33 mouse cellular contexts compared by ENCODE assay signal in the genomic region with DNA sequence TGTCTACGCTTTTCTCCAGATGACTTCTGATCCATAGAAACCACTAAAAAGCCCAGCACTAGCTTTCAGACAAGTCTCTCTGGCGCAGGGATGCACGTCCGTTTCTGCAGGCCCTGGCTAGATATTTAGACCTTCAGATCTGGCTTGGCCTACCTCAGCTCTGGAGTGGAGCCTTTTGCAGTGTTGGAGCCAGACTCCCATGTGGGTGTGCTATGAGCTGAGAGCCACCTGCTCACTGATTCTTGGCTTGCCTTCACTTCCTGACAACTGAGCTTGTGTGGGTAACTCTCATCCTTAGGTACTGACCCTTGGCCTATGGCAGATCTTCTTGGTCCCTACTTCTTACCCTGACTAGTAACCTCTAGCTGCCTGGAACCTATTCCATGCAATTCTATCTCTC. TPM values are rescaled to one million over a fixed set of nuclear protein-coding genes. Genes with fewer than 3 reads are reported as not detected.
DNase-seq lines count a peak whose midpoint lies in the region; ATAC-seq and TF ChIP-seq lines count a peak whose summit lies in the region.
"Had no signal": no experiment of that assay in that cellular context is flagged by ENCODE, and none has a peak within 500 bp of the region (broad histone marks: within the 10 kb centered on the region; RNA-seq: fewer than 3 reads in every experiment).

No protein-coding gene starts in this region.

- no peak for TF ChIP-seq CTCF in cerebellum, adult 2 months (IDR thresholded peaks at IDR 0.05; ENCODE audit: borderline replicate concordance, insufficient read depth, low read depth, low read length)

- H3K27ac ChIP-seq in cerebellum, adult 2 months (ENCODE audit: insufficient read depth, low read length): no peak overlapping the region
- H3K27ac ChIP-seq: heart, embryonic 15.5 days; hindbrain, embryonic 12.5 days; hindbrain, postnatal 0 days; intestine, embryonic 15.5 days; layer of hippocampus, adult 2 months; limb, embryonic 13.5 days; liver, embryonic 13.5 days; midbrain, embryonic 10.5 days; midbrain, embryonic 15.5 days; neural tube, embryonic 15.5 days had no signal

- DNase-seq in cerebellum, postnatal 4 days (ENCODE audit: low spot score in 2 of 2): no peak
- peak; percentile 60 to 81 for DNase-seq in cerebellum, adult 2 months
- DNase-seq in cerebellum, postnatal 14 days: peak; percentile 29 to 60
- peak; percentile 67 for DNase-seq in gastrocnemius, postnatal 25 days
- DNase-seq in lung, postnatal 10 days: no peak
- DNase-seq in layer of hippocampus, postnatal 14 days (ENCODE audit: low spot score in 2 of 2): no peak
- no peak for DNase-seq in urinary bladder, postnatal 14 days (ENCODE audit: low spot score)
- DNase-seq: adrenal gland, adult 2 months; adrenal gland, postnatal 36 days; heart, postnatal 36 days; kidney, adult 2 months; kidney, postnatal 36 days; liver, embryonic 13.5 days; lung, adult 2 months; lung, postnatal 14 days; retina, postnatal 1 day; right cerebral cortex, postnatal 14 days; thymus, adult 2 months; thymus, postnatal 36 days had no signal

- 41% methylated on average over 4 of the region's 4 CpGs for WGBS in cerebellum, adult 2 months

- no peaks in the 10 kb centered on the region for H3K27me3 ChIP-seq in cerebellum, adult 2 months (ENCODE audit: control insufficient read depth, insufficient read depth, low read length)
- H3K27me3 ChIP-seq: CH12.LX; heart, embryonic 15.5 days; hindbrain, embryonic 12.5 days; intestine, embryonic 15.5 days; limb, embryonic 13.5 days; liver, embryonic 13.5 days; midbrain, embryonic 15.5 days; neural tube, embryonic 15.5 days had no signal

- H3K4me1 ChIP-seq in cerebellum, adult 2 months (ENCODE audit: control insufficient read depth, insufficient read depth, low read length): peaks cover 3% of the 10 kb centered on the region; the same call in 1 of the 2 replicates
- H3K4me1 ChIP-seq: heart, embryonic 15.5 days; hindbrain, embryonic 12.5 days; intestine, embryonic 15.5 days; limb, embryonic 13.5 days; liver, embryonic 13.5 days; midbrain, embryonic 10.5 days; midbrain, embryonic 15.5 days; neural tube, embryonic 15.5 days had no signal

- no peak overlapping the region for H3K4me3 ChIP-seq in cerebellum, adult 2 months (replicated peaks; ENCODE audit: insufficient read depth, low read depth, low read length)
- H3K4me3 ChIP-seq: erythroblast, embryonic 14.5 days; heart, embryonic 15.5 days; hindbrain, embryonic 12.5 days; intestine, embryonic 15.5 days; layer of hippocampus, adult 2 months; limb, embryonic 13.5 days; liver, embryonic 13.5 days; midbrain, embryonic 10.5 days; midbrain, embryonic 15.5 days; neural tube, embryonic 15.5 days had no signal

- TF ChIP-seq POLR2A in cerebellum, adult 2 months (IDR thresholded peaks at IDR 0.05; ENCODE audit: borderline replicate concordance, insufficient read depth, low read length): no peak

- peak; percentile 95 for ATAC-seq in cerebellum, adult (ENCODE audit: insufficient number of reproducible peaks, low FRiP score, low TSS enrichment)
- ATAC-seq: activated CD4-positive, CD25-positive, alpha-beta regulatory T cell, adult 4 months; forebrain, embryonic 16.5 days; hindbrain, postnatal 0 days; intestine, embryonic 15.5 days; midbrain, embryonic 15.5 days had no signal

RNA-seq across cellular contexts. Expression of a gene that starts 19.2 kb away (rescaled TPM):
- polyA plus RNA-seq in cerebellum, adult 2 months (2012; rRNA removed): 90.4 and 91.6 TPM in 2 replicates
- 10 to 100 TPM; 52.0 to 62.7 TPM for total RNA-seq in gastrocnemius, postnatal 25 days (2021)
- total RNA-seq in layer of hippocampus, postnatal 14 days (2021): 10 to 100 TPM; 31.6 to 34.9 TPM

Comparison
In these comparisons a context has a peak if more than half of its experiments do, and no peak if none do; other contexts are left out.
1. DNase-seq: peak in cerebellum, adult 2 months (2 of 2), cerebellum, postnatal 14 days (2 of 2) and gastrocnemius, postnatal 25 days (single experiment); none in cerebellum, postnatal 4 days (0 of 2), lung, postnatal 10 days (single experiment), layer of hippocampus, postnatal 14 days (0 of 2) and urinary bladder, postnatal 14 days (single experiment).